Mouse (Mus musculus) adrenal gland, adult 2 months (tissue): Measurements from ENCODE around the gene Gm20388. TPM values are rescaled to one million over a fixed set of nuclear protein-coding genes. Genes with fewer than 3 reads are reported as not detected.
"Not testable (repeated sequence)": the region's sequence is repeated elsewhere in the genome, so short reads cannot be mapped to it uniquely, and the experiment has no call there.

Experiments used
- DNase-seq: peaks from one replicate; pipeline ENCODE4 v3.0.0; 2021
- polyA plus RNA-seq: library from polyadenylated mRNA; depleted of rRNA; stranded (reverse); fragments of >200 nt; gene quantifications from 2 replicates; pipeline ENCODE4 v1.2.3, GENCODE M21; 2012
- total RNA-seq, 2 experiments: library from RNA; stranded (reverse); gene quantifications; 2 replicates each; pipeline ENCODE4 v1.2.3; 2021

Gene Gm20388
- total and polyA plus RNA-seq, 3 experiments: 5.9 to 50.1 (median 9.9) TPM

DNA sequence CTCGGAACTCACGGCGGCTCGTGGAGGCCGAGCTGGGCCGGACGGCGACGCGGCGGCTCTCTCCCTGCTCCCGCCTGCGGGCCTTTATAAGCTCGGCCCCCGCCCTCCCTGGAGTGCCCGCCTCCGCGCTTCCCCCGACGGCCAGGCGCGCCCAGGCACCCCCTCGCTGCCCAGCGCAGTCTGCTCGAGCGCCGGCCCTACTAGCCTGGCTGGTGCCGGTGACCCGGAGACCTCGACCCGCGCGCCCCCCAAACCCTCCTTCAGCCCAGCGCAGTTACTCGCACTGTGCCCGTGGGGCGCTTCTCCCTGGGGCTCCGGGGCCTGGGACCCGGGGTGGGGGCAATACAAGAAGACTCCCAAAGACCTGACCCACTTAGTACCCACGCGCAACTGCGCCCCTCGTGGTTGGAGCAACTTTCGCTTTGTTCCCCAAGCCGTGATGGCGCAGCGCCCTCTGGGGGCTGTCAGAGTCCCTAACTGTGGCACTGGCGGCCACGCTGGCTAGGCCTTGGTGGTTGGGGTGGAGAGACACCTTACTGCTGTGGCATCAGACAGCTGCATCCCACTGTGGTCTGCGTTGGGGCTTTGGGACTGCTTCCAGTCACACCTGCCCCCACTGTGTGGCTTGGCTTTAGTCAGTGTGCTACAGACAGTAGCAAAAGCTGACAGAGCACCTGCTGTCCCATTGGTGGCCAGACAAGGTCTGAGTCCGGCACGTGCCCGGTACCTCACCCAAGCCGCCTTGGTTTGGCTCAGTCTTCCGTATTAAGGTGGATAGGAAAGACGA is 2640.8 kb downstream of the Gm20388 start, which contains the start of gene Piezo1:
Gene Piezo1, minus strand, starts transcription at position 65 of the 787 bp plus-strand sequence.
- peak; percentile 93 for DNase-seq

DNA sequence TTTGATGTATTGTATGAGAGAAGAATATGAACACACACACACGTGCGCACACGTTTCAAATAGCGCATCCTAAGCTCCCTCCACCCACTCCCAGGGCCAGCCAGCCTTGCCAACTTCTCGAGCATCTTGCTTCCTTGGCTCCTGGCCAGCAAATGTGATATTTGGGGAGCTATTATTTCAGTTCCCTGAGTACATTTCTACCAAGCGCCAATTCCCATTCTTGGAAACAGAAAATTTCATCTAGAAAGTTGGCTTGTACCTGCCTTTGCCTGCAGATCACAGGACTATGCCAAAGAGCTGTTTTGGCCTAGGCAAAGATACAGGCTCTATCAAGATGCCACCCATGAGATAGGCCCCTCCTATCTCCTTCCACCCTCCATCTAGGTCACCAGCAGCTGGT is 2644.1 kb downstream of the Gm20388 start:
- DNase-seq: no peak

DNA sequence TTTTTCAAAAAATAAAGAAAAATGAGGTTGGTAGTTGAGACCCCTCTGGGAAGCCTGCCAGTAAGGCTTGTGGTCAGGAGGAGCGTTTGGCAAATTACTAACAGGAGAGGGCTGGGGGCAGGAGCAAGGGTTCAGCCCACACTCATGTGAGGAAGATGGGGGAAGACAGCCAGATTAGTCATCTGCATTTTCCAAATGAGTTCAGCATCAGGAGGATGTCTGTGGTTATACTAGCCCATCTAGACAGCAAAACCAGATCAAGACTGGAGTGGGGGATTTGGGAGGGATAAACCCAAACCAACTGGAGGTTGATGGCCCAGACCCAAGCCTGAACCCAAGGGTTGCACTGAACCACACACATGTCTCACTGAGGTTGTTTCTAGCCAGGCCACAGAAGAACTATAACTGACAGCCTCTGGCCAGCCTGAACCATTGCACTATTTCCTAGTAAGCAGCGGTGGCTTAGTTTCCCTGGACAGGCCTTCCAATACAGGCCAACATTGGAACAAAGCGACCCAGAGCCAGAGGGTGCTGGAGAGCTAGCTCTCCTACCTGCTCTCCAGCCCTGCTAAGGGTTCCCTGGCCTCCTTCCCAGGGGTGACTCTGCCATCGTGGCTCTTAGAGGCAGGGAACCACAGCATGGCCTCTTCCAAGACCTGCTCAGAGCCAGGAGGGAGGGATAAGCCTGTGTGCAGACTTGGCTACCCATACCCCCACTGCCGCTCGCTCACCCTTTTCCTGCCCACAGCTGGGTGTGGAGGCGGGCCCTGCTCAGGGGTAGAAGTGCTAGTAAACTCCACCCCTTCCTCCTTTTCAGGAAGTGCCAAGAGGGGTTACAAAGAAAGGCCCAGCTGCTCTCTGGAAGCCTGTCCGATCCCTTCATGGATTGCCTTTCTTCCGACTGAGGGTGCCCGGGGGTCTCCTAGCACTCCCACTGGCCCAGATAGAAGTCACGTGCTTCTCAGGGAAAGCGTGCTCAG is 2645.7 kb downstream of the Gm20388 start:
- DNase-seq: peak; percentile 69

DNA sequence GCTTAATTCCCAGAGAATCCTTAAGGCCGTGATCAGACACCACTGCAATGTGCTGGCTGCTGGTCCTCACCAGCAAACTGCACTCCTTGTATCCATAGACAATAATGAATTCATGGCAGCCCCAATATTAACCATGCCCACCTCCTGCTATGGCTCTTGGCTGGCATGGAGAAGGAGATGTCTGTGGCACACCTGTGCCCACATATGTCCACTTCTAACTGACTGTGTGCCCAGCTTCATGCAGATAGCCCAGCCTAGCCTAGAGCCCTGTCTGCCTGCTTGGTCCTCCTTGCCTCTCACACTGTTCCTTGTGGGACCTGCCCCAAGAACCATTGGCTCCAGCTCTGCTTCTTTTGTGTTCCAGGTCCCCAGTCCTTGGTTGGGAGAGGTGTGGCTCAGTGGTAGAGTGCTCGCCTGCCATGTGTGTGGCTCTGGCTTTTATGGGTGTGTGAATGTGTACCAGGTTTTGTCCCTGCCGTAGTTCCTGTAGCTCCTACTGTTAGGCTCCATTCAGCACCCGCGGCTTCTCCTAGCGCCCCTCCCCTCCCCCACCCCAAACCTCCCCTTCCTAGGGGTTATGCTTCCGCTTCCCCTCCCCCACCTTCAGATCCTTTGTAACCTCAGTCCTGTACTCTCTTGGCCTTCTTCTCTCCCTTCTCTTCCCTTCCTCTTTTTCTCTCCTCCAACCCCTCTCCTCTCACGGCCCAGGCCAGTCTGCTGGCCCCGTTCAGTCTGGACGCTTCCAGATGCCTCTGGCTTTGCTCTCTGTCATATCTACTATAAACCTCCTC is 2646.8 kb downstream of the Gm20388 start:
- DNase-seq: no peak

DNA sequence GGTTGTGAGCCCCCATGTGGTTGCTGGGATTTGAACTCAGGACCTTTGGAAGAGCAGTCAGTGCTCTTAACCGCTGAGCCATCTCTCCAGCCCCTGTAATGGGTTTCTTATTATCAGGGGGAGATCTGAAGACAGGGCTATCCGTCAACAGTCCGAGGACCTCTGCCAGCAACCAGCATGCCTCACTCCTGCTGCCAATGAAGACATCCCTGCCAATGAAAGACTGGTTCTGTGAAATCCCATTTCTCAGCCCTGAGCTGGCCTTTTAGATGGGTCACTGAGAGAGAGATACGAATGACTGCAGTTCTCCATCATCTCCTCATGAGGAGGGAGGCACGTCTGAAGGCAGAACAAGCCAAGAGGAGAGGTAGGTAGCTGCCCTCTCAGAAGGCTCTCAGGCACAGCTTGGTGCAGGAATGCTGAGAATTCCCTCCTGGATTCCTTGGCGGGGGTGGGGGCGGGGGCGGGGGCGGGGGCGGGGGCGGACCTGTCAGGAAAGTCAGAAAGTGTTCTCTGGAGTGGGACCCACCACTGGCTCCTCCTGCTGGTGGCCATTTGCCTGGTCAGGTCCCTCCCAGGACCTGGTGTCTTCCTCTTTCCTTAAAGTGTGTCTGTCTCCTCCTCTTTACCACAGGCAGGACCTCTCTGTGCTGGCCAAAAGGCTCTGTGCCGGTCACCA is 2648.2 kb downstream of the Gm20388 start:
- no peak for DNase-seq

DNA sequence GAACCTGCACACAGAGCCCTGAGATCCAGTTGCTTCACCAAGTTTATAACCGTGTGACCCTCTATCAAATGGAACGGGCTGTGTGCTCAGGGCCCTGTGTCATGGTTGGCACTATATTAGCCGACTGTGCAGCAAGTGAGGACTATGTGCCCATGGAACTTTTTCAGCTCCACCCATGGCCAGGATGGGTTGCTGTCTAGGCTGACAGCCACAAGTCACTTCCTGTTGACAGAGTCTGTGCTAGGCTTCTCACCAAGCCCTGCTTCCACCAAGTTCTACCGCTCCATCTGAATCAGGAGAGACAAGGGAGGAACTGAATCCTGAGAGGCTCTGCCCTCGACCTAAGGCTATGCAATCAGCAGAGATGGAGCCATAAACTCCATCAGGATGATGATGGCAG is 2650.6 kb downstream of the Gm20388 start:
- DNase-seq: peak; percentile 18

DNA sequence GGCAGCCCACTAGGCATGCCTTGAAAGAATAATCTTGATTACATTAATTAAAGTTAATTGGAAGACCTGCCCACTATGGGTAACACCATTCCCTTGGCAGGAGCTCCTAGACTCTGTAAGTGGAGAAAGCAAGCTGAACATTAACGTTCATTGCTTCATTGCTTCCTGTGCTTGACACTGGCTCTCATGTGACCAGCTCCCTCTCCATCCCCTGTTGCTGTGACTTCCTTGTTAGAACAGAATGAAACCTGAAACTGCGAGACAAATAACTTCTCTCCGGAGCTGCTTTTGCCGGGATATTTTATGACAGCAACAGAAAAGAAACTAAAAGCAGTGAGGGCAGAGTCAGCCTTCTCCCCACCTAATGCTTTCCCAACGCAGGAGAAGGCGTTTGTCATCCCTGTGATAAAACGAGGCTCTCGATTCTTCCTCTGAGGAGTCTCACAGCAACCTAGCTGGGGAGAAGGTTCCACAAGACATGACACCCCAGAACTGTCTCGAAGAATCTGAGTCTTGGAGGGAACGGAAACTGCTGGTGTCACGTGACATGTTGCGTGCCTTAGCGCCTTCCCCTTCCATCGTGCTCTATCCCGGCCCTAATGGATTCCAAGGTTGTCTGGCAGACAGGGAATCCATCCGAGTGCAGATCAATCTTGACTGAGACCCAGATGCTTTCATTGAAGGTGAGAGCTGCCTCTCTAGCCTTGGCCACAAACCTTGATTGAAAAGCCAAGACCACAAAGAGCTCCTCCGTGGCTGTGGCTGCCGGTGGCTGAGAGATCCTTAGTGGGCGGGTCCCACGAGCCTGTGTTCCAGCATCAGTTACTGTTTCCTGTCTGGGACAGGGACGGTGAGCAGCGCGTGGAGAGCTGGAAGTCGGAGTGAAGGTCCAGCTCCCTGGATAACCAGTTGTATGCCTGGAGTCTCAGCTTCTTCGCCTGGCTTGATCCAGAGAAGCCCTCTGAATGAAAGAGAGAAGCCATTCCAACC is 2654.0 kb downstream of the Gm20388 start:
- no peak for DNase-seq

DNA sequence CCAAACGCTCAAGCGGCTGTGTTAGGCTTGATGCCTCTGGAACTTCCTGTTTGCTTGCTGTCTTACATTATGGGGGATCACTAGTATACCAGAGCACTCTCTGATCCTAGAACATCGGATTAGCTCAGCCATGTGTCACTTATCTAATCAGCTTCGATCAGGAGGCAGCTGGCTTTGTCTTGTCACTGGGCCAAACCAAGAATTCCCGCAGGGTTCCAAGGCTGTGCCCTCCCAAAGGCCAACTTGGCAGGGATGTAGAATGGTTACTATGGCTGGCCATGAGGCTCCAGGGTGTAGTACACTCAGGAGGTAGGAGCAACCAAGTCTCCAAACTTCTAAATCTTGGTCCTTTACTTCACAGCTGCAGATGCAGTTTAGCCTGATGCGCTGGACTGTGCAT is 2656.1 kb downstream of the Gm20388 start:
- peak; percentile 46 for DNase-seq

DNA sequence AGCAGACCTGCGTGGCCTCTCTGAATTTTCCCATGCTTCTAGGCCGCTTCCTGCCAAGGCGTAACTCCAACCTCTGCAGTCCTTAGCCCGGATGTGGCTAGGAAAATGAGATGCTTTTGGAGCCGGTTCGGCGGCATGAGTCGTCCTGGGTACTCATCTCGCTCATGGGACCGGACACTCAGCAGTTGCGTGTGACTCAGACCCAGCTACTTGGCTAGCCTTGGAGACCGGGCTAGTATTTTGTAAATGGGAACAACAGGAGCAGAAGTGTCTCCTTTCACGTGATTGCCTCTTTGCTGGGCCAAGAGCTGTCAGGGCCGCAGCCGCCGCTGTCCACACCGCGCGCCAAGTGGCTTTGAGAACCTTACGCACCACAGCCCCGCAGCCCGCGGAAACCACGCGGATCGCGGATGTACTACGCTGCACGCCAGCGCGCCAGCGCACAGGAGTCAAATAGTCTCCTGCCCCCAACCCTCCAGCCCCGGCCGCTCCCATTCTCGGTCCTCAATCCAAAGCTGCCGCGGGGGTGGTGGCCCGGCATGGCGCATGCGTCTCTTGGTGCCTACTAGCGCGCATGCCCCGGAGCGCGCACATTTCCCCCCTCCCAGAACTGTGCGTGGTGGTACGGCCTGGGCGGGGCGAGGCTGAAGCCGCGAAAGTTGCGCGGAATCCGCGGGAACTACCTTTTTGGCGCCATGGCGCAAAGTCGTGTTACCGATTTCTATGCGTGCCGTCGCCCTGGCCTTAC is 2656.9 kb downstream of the Gm20388 start, which contains the start of gene Cdt1:
Gene Cdt1, plus strand, starts transcription at position 655 of the 748 bp plus-strand sequence.
- DNase-seq: peak; percentile 97

DNA sequence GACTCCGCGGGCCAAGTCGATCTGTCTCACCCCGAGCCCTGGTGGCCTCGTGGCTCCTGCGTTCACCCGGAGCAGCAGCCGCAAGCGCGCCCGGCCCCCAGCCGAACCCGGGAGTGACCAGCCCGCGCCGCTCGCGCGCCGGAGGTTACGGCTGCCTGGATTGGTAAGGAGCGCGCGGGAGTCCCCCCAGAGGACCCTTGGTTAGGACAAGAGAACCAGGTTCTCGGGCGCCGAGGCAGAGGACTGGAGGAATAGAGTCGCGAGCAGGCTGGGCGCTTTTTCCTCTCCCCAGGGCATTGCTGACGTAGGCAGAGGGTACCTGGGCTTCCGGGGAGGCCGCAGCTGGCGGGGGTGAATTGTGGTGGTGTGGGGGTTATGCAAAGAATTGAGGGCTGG is 2657.5 kb downstream of the Gm20388 start:
- DNase-seq: no peak

DNA sequence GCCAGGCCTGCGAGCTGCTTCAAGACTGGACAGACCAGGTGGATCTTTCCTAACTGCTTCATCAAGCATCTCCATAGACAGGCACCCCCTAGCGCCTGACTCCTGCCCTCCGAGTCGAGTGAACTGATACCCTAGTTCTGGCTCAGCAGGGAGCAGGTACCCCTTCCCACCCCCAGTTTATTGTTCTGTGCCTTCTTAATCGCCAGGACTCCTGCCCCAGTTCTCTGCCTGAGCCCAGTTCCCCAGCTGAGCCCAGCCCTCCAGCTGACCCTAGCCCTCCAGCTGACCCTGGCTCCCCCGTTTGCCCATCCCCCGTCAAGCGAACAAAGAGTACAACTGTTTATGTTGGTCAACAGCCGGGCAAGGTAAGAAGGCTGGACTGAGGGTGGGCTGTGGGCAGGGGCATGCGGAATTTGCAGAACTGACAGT is 2658.3 kb downstream of the Gm20388 start:
- DNase-seq: peak; percentile 6

DNA sequence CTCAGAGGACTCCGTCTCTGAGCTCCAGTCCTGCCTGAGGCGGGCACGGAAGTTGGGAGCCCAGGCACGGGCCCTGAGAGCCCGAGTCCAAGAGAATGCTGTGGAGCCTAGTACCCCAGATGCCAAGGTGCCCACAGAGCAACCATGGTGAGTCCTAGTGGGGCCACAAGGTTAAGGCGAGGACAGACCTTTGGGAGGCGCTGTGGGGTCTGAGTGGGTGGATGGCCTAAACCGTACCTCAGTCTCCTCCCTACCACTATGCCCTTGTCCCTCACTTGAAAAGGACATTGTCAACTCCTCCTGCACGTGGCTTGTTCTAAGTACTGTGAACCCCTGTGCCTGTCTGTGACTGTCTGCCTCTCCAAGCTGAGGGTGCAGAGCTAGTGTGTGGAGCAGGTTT is 2658.7 kb downstream of the Gm20388 start:
- DNase-seq: no peak

DNA sequence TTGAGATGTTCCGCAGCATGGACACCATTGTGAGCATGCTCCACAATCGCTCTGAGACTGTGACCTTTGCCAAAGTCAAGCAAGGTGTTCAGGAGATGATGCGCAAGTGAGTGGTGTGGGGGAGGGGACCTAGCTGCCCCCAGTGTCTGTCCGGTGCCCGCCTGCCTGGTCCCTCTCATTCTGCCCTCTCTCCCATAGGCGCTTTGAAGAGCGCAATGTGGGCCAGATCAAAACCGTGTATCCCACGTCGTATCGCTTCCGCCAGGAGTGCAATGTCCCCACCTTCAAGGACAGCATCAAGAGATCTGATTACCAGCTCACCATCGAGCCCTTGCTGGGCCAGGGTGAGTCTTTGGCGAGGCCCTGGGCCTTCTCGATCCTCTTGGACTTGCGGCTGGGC is 2659.4 kb downstream of the Gm20388 start:
- no peak for DNase-seq

DNA sequence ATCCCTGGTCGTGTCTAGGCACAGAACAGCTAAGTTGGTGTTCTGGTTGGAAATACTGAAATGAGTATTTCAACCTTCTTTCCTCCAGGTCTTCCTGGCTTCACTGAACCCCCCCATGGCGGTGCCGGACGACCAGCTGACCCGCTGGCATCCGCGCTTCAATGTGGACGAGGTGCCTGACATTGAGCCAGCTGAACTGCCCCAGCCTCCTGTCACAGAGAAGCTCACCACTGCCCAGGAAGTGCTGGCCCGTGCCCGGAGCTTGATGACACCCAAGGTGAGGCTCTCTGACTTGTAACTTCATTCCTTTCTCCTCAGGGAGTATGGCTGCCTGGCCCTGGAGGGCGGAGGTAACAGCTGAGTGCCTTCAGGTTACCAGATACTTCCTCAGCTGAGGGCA is 2660.5 kb downstream of the Gm20388 start:
- DNase-seq: no peak

DNA sequence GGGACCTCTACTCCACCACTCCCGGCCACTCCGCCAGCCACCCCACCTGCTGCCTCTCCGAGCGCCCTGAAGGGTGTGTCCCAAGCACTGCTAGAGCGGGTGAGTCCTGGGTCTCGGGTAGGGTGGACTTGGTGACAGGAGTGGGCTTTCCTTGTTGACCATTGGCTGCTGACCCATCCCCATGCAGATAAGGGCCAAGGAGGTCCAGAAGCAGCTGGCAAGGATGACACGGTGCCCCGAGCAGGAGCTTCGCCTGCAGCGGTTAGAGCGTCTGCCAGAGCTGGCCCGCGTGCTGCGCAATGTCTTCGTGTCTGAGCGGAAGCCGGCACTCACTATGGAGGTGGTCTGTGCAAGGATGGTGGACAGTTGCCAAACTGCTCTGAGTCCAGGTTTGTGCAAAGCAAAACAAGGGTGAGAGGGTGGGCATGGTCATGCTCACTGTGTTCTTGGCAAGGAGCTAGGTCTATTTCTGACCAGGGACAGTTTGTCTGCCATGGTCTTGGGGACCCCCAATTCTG is 2661.2 kb downstream of the Gm20388 start:
- DNase-seq: no peak

DNA sequence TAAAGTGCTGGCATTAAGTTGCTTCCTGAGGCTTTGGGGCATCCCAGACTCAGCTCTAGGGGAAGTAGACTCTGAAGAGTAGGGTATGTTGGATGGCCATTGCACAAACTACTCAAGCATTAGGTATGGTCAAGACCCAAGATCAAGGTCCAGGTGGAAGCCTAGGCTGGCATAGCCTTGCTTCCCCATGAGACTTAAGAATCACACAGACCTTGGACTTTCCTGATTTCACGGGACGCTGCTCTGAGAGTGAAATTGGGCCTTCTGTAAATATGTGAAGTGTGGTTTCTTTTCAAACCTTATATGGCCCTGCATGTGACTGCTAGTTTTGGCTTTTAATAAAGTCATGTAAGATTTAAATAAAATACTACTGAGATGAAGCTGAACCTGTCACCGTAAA is 2662.1 kb downstream of the Gm20388 start:
- DNase-seq: no peak

DNA sequence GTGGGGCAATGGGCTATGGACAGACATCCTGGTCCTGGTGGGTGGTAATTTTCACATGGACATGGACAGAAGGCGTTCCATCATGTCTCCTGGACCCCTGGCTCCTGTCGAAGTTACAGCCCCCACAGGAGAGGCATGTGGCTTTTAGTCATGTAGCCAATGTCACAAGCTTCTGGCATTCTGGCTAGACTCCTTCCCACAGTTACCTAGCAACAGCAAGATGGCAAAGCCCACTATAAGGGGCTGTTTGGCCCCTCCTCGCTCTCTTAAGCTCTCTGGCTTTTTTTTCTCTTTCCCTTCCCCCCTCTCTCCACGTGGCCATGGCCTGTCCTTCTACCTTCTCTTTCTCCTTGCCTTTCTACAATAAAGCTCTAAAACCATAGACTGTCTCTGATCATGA is 2662.5 kb downstream of the Gm20388 start:
- not testable (repeated sequence) for DNase-seq

DNA sequence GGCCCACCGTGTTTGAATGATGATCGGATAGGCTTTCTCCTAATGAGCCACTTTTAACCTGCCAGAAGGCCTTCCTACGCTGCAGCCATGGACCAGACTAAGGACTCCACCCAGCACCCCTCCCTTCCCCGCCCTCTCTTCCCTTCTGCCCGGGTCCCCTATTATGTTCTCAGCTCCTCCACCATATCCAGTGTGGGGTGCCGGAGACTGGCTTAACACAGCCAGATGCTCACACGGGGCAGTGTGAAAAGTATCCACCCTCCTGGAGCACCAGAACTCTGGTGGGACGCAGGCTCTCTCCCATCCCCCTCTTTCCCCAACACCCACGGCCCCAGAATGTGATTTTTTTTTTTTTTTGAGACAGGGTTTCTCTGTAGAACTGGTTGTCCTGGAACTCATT is 2662.9 kb downstream of the Gm20388 start:
- no peak for DNase-seq

DNA sequence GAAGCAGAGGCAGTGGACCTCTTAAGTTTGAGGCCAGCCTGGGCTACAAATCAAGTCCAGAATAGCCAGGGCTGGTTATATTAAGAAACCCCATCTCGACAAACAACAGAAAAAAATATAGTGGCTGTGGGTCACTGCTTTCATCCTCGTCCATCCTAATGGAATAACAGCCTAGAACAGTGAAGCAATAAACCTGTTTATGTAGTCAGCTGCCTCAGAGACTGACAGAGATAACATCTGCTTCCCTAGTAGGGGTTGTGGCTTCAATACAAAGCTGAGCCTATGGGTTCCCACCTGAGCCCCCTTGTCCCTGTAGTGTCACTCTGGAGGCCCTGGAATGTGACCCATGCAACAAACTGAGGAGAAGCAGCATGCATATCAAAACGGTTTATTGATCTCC is 2663.6 kb downstream of the Gm20388 start:
- DNase-seq: no peak
